Mouse (Mus musculus): ENCODE measurements around the gene Twf2. TPM values are rescaled to one million over a fixed set of nuclear protein-coding genes. Genes with fewer than 3 reads are reported as not detected.

Gene Twf2
- polyA plus RNA-seq, 1 experiment: 27.3 TPM

- TF ChIP-seq CTCF (IDR thresholded peaks at IDR 0.05; ENCODE audit: low read depth, low read length) (peak; percentile 16), EP300 (IDR thresholded peaks at IDR 0.05; ENCODE audit: insufficient read depth, low read depth, low read length) (no peak)
- H3K9ac ChIP-seq (ENCODE audit: low read depth, poor library complexity, severe bottlenecking): no peak overlapping the region
- 0 out of 2 replicates have a peak, but pooled peaks cover 2% of the 10 kb centered on the region for H3K36me3 ChIP-seq (ENCODE audit: control insufficient read depth, insufficient read depth, low read length, poor library complexity, severe bottlenecking)
- H3K27ac ChIP-seq (ENCODE audit: insufficient read depth, low read length): no peak overlapping the region
- H3K4me3 ChIP-seq (ENCODE audit: low read depth, low read length): no peak overlapping the region
- no peaks in the 10 kb centered on the region for H3K9me3 ChIP-seq (replicated peaks; ENCODE audit: control insufficient read depth, insufficient read depth, low read length, poor library complexity, severe bottlenecking)
- no peaks in the 10 kb centered on the region for H3K27me3 ChIP-seq (ENCODE audit: control insufficient read depth, insufficient read depth, low read length, poor library complexity, severe bottlenecking)
- no peaks in the 10 kb centered on the region for H3K4me1 ChIP-seq (ENCODE audit: control insufficient read depth, insufficient read depth, low read length)
Observed at GRCm38 (mm10) chr9:106241541-106242164, 38.7 kb downstream of the Twf2 start.

- H3K9me3 ChIP-seq (replicated peaks; ENCODE audit: control insufficient read depth, insufficient read depth, low read length, poor library complexity, severe bottlenecking): no peaks in the 10 kb centered on the region
- H3K27ac ChIP-seq (ENCODE audit: insufficient read depth, low read length): no peak overlapping the region
- no peaks in the 10 kb centered on the region for H3K27me3 ChIP-seq (ENCODE audit: control insufficient read depth, insufficient read depth, low read length, poor library complexity, severe bottlenecking)
- H3K4me1 ChIP-seq (ENCODE audit: control insufficient read depth, insufficient read depth, low read length): no peaks in the 10 kb centered on the region
- H3K9ac ChIP-seq (ENCODE audit: low read depth, poor library complexity, severe bottlenecking): no peak overlapping the region
- 0 out of 2 replicates have a peak, but pooled peaks cover 2% of the 10 kb centered on the region for H3K36me3 ChIP-seq (ENCODE audit: control insufficient read depth, insufficient read depth, low read length, poor library complexity, severe bottlenecking)
- H3K4me3 ChIP-seq (ENCODE audit: low read depth, low read length): peak overlapping the region; percentile 22
- TF ChIP-seq POLR2A (IDR thresholded peaks at IDR 0.05; ENCODE audit: insufficient read depth, low read length) (no peak), CTCF (IDR thresholded peaks at IDR 0.05; ENCODE audit: low read depth, low read length) (no peak), EP300 (IDR thresholded peaks at IDR 0.05; ENCODE audit: insufficient read depth, low read depth, low read length) (no peak)
Observed at GRCm38 (mm10) chr9:106242813-106243488, 40.0 kb downstream of the Twf2 start.

GRCm38 (mm10) chr9:106249550-106249949 lies 46.6 kb downstream of the Twf2 start:
- H3K9me3 ChIP-seq (replicated peaks; ENCODE audit: control insufficient read depth, insufficient read depth, low read length, poor library complexity, severe bottlenecking): no peaks in the 10 kb centered on the region
- TF ChIP-seq EP300 (IDR thresholded peaks at IDR 0.05; ENCODE audit: insufficient read depth, low read depth, low read length) (no peak), POLR2A (IDR thresholded peaks at IDR 0.05; ENCODE audit: insufficient read depth, low read length) (no peak), CTCF (IDR thresholded peaks at IDR 0.05; ENCODE audit: low read depth, low read length) (no peak)
- H3K27me3 ChIP-seq (ENCODE audit: control insufficient read depth, insufficient read depth, low read length, poor library complexity, severe bottlenecking): no peaks in the 10 kb centered on the region
- H3K27ac ChIP-seq (ENCODE audit: insufficient read depth, low read length): no peak overlapping the region
- no peak overlapping the region for H3K4me3 ChIP-seq (ENCODE audit: low read depth, low read length)
- no peaks in the 10 kb centered on the region for H3K36me3 ChIP-seq (ENCODE audit: control insufficient read depth, insufficient read depth, low read length, poor library complexity, severe bottlenecking)
- no peaks in the 10 kb centered on the region for H3K4me1 ChIP-seq (ENCODE audit: control insufficient read depth, insufficient read depth, low read length)
- no peak overlapping the region for H3K9ac ChIP-seq (ENCODE audit: low read depth, poor library complexity, severe bottlenecking)

- no peak overlapping the region for H3K27ac ChIP-seq (ENCODE audit: insufficient read depth, low read length)
- H3K4me1 ChIP-seq (ENCODE audit: control insufficient read depth, insufficient read depth, low read length): no peaks in the 10 kb centered on the region
- H3K4me3 ChIP-seq (ENCODE audit: low read depth, low read length): no peak overlapping the region
- TF ChIP-seq POLR2A (IDR thresholded peaks at IDR 0.05; ENCODE audit: insufficient read depth, low read length): no peak
- no peaks in the 10 kb centered on the region for H3K36me3 ChIP-seq (ENCODE audit: control insufficient read depth, insufficient read depth, low read length, poor library complexity, severe bottlenecking)
- no peaks in the 10 kb centered on the region for H3K27me3 ChIP-seq (ENCODE audit: control insufficient read depth, insufficient read depth, low read length, poor library complexity, severe bottlenecking)
- H3K9me3 ChIP-seq (replicated peaks; ENCODE audit: control insufficient read depth, insufficient read depth, low read length, poor library complexity, severe bottlenecking): no peaks in the 10 kb centered on the region
- H3K9ac ChIP-seq (ENCODE audit: low read depth, poor library complexity, severe bottlenecking): no peak overlapping the region
Observed at GRCm38 (mm10) chr9:106250245-106250644, 47.3 kb downstream of the Twf2 start.

GRCm38 (mm10) chr9:106251066-106251465 lies 48.2 kb downstream of the Twf2 start:
- Histone ChIP-seq H3K9ac (ENCODE audit: low read depth, poor library complexity, severe bottlenecking) (no peak overlapping the region), H3K4me3 (ENCODE audit: low read depth, low read length) (no peak overlapping the region), H3K27me3 (ENCODE audit: control insufficient read depth, insufficient read depth, low read length, poor library complexity, severe bottlenecking) (no peaks in the 10 kb centered on the region), H3K36me3 (ENCODE audit: control insufficient read depth, insufficient read depth, low read length, poor library complexity, severe bottlenecking) (no peaks in the 10 kb centered on the region), H3K4me1 (ENCODE audit: control insufficient read depth, insufficient read depth, low read length) (no peaks in the 10 kb centered on the region), H3K9me3 (replicated peaks; ENCODE audit: control insufficient read depth, insufficient read depth, low read length, poor library complexity, severe bottlenecking) (no peaks in the 10 kb centered on the region), H3K27ac (ENCODE audit: insufficient read depth, low read length) (no peak overlapping the region)
- TF ChIP-seq CTCF (IDR thresholded peaks at IDR 0.05; ENCODE audit: low read depth, low read length) (no peak), POLR2A (IDR thresholded peaks at IDR 0.05; ENCODE audit: insufficient read depth, low read length) (no peak), EP300 (IDR thresholded peaks at IDR 0.05; ENCODE audit: insufficient read depth, low read depth, low read length) (no peak)

GRCm38 (mm10) chr9:106254001-106254400 lies 51.1 kb downstream of the Twf2 start:
- Histone ChIP-seq H3K4me1 (ENCODE audit: control insufficient read depth, insufficient read depth, low read length) (no peaks in the 10 kb centered on the region), H3K27me3 (ENCODE audit: control insufficient read depth, insufficient read depth, low read length, poor library complexity, severe bottlenecking) (no peaks in the 10 kb centered on the region), H3K9ac (ENCODE audit: low read depth, poor library complexity, severe bottlenecking) (no peak overlapping the region), H3K36me3 (ENCODE audit: control insufficient read depth, insufficient read depth, low read length, poor library complexity, severe bottlenecking) (no peaks in the 10 kb centered on the region), H3K9me3 (replicated peaks; ENCODE audit: control insufficient read depth, insufficient read depth, low read length, poor library complexity, severe bottlenecking) (no peaks in the 10 kb centered on the region), H3K27ac (ENCODE audit: insufficient read depth, low read length) (no peak overlapping the region), H3K4me3 (ENCODE audit: low read depth, low read length) (no peak overlapping the region)
- TF ChIP-seq CTCF (IDR thresholded peaks at IDR 0.05; ENCODE audit: low read depth, low read length) (no peak), EP300 (IDR thresholded peaks at IDR 0.05; ENCODE audit: insufficient read depth, low read depth, low read length) (no peak), POLR2A (IDR thresholded peaks at IDR 0.05; ENCODE audit: insufficient read depth, low read length) (no peak)

Measured in ES-Bruce4 (cell line).